Mouse (Mus musculus): ENCODE measurements around the gene Cox14.

DNA sequence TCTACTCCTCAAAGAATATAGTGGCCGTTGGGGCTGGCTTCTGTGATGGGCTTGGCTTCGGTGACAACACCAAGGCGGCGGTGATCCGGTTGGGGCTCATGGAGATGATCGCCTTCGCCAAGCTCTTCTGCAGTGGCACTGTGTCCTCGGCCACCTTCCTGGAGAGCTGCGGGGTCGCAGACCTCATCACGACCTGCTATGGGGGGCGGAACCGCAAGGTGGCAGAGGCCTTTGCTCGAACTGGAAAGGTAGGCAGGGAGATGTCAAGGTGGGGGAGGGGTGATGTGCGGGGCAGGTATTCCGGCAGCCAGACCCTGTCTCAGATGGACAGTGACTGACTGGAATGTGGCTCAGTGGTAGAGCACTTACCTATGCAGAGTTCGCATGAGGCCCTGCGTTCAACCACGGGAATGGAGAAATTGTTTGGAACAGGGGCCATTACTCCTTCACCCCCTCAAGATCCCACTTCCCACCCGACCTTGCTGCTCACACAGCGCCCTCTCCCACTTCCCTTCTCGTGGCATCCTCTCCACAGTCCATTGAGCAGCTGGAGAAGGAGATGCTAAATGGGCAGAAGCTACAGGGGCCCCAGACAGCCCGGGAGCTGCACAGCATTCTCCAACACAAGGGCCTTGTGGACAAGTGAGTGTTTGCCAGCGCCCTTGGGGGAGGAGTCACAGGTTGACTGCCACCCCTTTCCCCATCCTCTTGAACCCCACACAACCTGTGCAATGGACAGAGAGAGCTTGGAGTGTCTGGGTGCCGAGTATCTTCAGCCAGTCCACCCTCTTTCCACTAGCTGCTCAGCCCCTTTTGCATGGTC is 3.3 kb upstream of the Cox14 start:
- TF ChIP-seq CTCF (IDR thresholded peaks at IDR 0.05; ENCODE audit: extremely low read depth, insufficient read length, insufficient replicate concordance, low read depth, low read length) = no peak
- no peak for TF ChIP-seq POLR2A (IDR thresholded peaks at IDR 0.05; ENCODE audit: low read depth, low read length)

Measured in small intestine, adult 2 months (tissue).